Mouse (Mus musculus) liver, embryonic 12.5 days (tissue): ENCODE measurements at regions not wholly inside any gene's neighbourhood (a gene's known extent, or its start where the extent isn't known, plus 50 kb on each side); places are given as distances from the start of the nearest gene placed in this dataset.
"Not testable (repeated sequence)": the region's sequence is repeated elsewhere in the genome, so short reads cannot be mapped to it uniquely, and the experiment has no call there.

Source experiments
- ATAC-seq: fragments of 200-750 bp; cut with Nextera tagmentation; 2 replicates; pipeline ENCODE4 v1.8.0; 2017; ENCODE audit warnings: moderate number of reproducible peaks, mild to moderate bottlenecking, moderate library complexity
- H3K27ac ChIP-seq: fragments of 300-500 bp; sonication (generic); 2 replicates; pipeline ENCODE4 v1.5.1; 2016; ENCODE audit warnings: mild to moderate bottlenecking
- H3K27me3 ChIP-seq: fragments of 300-500 bp; sonication (generic); replicated peaks from 2 replicates; pipeline ENCODE4 v1.6.1; 2016; ENCODE audit warnings: mild to moderate bottlenecking, moderate library complexity
- H3K36me3 ChIP-seq: fragments of 300-500 bp; sonication (generic); 2 replicates; pipeline ENCODE4 v1.6.1; 2016; ENCODE audit warnings: mild to moderate bottlenecking, moderate library complexity
- H3K4me1 ChIP-seq: fragments of 300-500 bp; sonication (generic); 2 replicates; pipeline ENCODE4 v1.6.1; 2016
- H3K4me2 ChIP-seq: fragments of 300-500 bp; sonication (generic); 2 replicates; pipeline ENCODE4 v1.6.1; 2016; ENCODE audit warnings: mild to moderate bottlenecking, moderate library complexity
- H3K4me3 ChIP-seq: fragments of 300-500 bp; sonication (generic); 2 replicates; pipeline ENCODE4 v1.5.1; 2016; ENCODE audit warnings: mild to moderate bottlenecking, moderate library complexity
- H3K9ac ChIP-seq: fragments of 300-500 bp; sonication (generic); 2 replicates; pipeline ENCODE4 v1.6.1; 2016; ENCODE audit warnings: mild to moderate bottlenecking, moderate library complexity
- H3K9me3 ChIP-seq: fragments of 300-500 bp; sonication (generic); replicated peaks from 2 replicates; pipeline ENCODE4 v1.6.1; 2016; ENCODE audit warnings: mild to moderate bottlenecking, moderate library complexity
- WGBS: fragments of 180-500 bp; shearing (Covaris S2); methylation state at CpG from one replicate; pipeline ENCODE4 v1.1.7; 2016; ENCODE audit not compliant: insufficient replicate concordance; 5-methylcytosine and 5-hydroxymethylcytosine counted together

DNA sequence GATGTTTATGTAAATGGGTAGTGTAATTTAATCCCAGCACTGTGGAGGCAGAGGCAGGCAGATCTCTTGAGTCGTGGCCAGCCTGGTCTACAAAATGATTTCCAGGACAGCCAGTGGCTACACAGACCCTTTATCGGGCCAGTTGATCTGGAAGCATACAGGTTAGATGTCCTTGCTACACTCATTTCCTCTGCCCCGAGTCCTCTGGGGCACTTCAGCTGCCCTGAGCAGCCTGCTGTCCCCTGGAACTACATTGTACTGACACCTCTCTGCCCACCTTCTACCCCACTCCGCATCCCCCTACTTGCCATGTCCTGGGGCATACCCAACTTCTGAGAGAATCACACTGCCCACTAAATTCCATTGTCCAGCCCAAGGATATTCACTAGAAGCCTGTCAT is 60.6 kb upstream of the Helt start:
- H3K27me3 ChIP-seq = no peaks in the 10 kb centered on the region
- H3K36me3 ChIP-seq = no peaks in the 10 kb centered on the region
- 69% methylated on average over 4 of the region's 4 CpGs for WGBS
- 0 out of 2 replicates have a peak, but pooled peaks cover 4% of the 10 kb centered on the region for H3K9me3 ChIP-seq
- H3K27ac ChIP-seq = no peak overlapping the region
- H3K4me1 ChIP-seq = no peaks in the 10 kb centered on the region
- H3K4me2 ChIP-seq = no peak overlapping the region
- no peak overlapping the region for H3K9ac ChIP-seq
- H3K4me3 ChIP-seq = no peak overlapping the region
- no peak for ATAC-seq

DNA sequence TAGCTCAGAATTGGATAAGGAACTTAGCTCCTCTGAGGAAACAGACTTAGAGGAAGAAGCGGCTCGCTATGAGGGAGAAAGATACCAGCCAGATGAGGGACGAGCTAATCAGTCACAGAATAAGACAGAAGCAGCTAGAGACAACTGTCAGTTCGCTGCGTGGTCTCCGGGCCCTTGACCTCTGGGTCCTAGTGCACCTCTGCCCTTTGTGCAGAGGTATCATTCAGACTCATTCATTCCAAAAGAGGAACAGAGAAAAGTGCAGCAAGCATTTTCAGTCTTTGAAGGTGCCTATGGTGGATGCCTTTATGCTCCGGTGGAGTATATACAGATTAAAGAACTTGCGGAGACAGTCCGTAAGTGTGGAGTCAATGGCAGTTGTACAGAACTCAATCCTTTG is 63.5 kb upstream of the Helt start:
- H3K9me3 ChIP-seq, H3K27me3 ChIP-seq, ATAC-seq, H3K36me3 ChIP-seq, H3K4me2 ChIP-seq, H3K9ac ChIP-seq, H3K27ac ChIP-seq, H3K4me3 ChIP-seq, H3K4me1 ChIP-seq: not testable (repeated sequence)
- WGBS = 72% methylated on average over 9 of the region's 9 CpGs

DNA sequence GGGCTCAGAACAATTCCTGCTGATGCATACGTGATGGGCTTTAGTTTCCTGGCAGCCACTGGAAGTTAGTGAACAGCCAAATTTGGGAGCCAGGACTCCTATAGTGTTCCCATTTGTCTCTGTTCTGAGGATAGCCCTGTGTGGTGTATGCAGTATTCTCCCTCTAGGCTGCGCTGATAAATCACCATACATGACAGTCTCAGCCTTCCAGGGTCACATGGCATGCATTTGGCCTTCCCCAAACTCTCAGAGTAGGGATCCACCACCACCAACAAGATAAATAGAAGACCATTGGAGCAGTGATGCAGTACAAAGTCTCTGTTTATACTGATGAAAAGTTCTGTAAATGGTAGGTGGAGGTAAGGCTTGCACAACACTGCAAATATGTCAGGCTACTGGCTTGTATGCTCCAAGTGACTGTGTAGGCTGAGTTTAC is 68.4 kb upstream of the Helt start:
- Histone ChIP-seq H3K9me3 (no peaks in the 10 kb centered on the region), H3K4me3 (no peak overlapping the region), H3K36me3 (no peaks in the 10 kb centered on the region), H3K9ac (no peak overlapping the region), H3K4me1 (no peaks in the 10 kb centered on the region), H3K27me3 (no peaks in the 10 kb centered on the region), H3K4me2 (no peak overlapping the region), H3K27ac (no peak overlapping the region)
- ATAC-seq = peak; percentile 84
- 65% methylated on average over 2 of the region's 2 CpGs for WGBS

DNA sequence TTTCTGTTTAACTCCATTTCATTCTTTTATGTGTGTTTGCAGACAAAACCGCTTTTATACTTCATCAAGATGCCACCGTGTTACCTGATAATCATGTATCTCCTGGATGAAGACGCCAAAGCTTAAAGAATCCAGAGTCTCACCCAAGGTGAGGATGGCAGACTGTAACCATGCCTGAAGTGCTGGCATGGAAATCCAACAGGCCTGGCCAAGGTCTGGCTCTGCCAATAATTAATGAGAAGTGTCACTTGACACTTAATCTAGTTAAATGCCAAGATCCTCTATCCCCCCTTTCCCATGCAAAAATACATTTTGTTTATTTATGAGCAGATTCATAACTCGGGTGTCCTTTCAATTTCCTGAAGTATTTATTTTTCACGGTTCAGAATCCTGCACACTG is 71.2 kb upstream of the Helt start:
- H3K9ac ChIP-seq = no peak overlapping the region

DNA sequence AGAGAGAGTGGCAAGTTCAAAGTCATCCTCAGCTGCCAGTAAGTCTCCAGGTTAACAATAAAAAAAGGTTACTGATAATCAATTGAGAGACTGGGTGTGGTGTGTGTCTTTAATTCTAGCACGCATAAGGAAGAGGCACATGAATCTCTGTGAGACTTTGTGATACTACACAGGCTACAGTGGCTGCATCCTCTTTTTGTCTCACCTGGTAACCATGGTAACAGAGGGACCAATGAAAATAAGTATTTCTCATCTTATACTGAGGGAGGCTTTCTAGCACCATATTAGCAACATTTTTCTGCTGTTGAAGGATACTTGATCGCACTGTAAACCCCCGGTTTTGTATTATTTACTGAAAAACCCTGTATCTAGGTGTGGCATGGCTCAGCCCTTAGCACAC is 72.7 kb upstream of the Helt start:
- no peak for ATAC-seq
- Histone ChIP-seq H3K4me1 (no peaks in the 10 kb centered on the region), H3K9me3 (no peaks in the 10 kb centered on the region), H3K4me2 (no peak overlapping the region), H3K27ac (no peak overlapping the region), H3K4me3 (no peak overlapping the region), H3K27me3 (no peaks in the 10 kb centered on the region), H3K36me3 (no peaks in the 10 kb centered on the region), H3K9ac (no peak overlapping the region)
- 68% methylated on average over 3 of the region's 3 CpGs for WGBS

More for the DNA sequence above, 71.2 kb upstream of the Helt start:
- H3K4me3 ChIP-seq = no peak overlapping the region
- no peaks in the 10 kb centered on the region for H3K36me3 ChIP-seq
- ATAC-seq = no peak
- H3K27ac ChIP-seq = no peak overlapping the region
- H3K9me3 ChIP-seq = no peaks in the 10 kb centered on the region
- no peak overlapping the region for H3K4me2 ChIP-seq
- WGBS = 67% methylated on average over 5 of the region's 5 CpGs
- no peaks in the 10 kb centered on the region for H3K27me3 ChIP-seq
- H3K4me1 ChIP-seq = no peaks in the 10 kb centered on the region

DNA sequence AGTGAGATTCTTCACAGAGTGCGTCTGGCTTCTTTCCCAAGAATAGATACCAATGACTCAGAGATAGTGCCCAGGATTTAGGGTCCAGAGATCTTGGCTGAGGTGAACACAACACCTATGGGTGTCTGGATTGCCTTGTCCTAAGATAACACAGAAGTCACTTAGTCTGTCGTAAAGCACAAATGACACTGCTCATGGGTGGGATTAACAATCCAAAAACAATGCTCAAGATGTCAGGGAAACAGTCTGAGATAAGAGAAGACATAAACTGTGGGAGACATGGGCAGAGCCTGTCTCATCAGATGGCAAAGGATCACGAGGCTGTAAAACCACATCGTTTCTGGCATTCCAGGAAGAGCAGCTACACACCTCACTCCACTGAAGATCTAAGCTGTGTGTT is 79.6 kb upstream of the Helt start:
- Histone ChIP-seq H3K4me1 (no peaks in the 10 kb centered on the region), H3K9me3 (no peaks in the 10 kb centered on the region), H3K9ac (no peak overlapping the region), H3K4me3 (no peak overlapping the region), H3K4me2 (no peak overlapping the region), H3K27ac (no peak overlapping the region), H3K36me3 (no peaks in the 10 kb centered on the region), H3K27me3 (no peaks in the 10 kb centered on the region)
- WGBS = 43% methylated on average over 4 of the region's 4 CpGs
- no peak for ATAC-seq

DNA sequence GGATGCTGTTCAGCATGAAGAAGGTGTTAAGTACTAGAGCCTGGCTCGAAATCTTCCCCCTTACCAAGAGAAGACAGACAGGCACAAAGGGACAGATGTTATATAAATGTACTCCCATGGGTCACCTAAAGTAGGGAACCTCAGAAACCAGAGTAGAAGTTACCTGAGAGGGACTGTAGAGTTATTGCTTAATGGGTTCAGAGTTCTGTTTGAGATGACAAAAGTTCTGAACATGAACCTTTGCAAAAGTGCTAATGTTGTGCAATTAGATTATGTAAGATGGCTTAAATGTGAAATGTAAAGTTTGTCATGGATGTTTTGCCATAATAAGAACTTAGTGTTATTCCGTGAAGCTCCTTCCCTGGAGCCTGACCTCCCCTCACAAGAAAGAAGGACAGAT is 81.5 kb upstream of the Helt start:
- no peak overlapping the region for H3K4me2 ChIP-seq
- 47% methylated on average over 2 of the region's 2 CpGs for WGBS
- no peak overlapping the region for H3K4me3 ChIP-seq
- H3K9me3 ChIP-seq = no peaks in the 10 kb centered on the region
- no peak overlapping the region for H3K9ac ChIP-seq
- no peaks in the 10 kb centered on the region for H3K36me3 ChIP-seq
- no peaks in the 10 kb centered on the region for H3K4me1 ChIP-seq
- H3K27ac ChIP-seq = no peak overlapping the region
- no peaks in the 10 kb centered on the region for H3K27me3 ChIP-seq
- ATAC-seq = no peak

DNA sequence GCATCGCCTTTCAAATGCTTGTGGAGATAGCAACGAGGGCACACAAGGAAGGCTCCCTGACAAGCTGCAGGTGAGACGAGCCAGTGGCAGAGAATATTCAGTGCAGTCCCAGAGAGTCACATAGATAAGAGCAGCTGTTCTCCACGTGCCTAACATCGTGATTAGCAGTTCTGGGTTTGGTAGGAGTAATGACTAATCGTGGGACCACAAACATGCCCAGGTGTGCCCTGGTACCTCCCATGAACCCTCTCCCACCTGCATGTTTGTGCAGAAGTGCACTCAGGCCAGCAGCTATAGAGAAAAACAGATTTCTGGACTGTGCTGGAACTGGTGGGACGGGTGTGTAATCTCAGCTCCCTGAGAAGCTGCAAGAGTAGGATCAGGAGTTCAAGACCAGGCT is 85.9 kb upstream of the Acsl1 start:
- H3K27ac ChIP-seq = no peak overlapping the region
- H3K4me2 ChIP-seq = no peak overlapping the region
- no peak overlapping the region for H3K9ac ChIP-seq
- no peak overlapping the region for H3K4me3 ChIP-seq
- no peaks in the 10 kb centered on the region for H3K36me3 ChIP-seq
- H3K9me3 ChIP-seq = no peaks in the 10 kb centered on the region
- H3K27me3 ChIP-seq = no peaks in the 10 kb centered on the region
- WGBS = 54% methylated on average over 7 of the region's 7 CpGs
- ATAC-seq = no peak
- H3K4me1 ChIP-seq = no peaks in the 10 kb centered on the region

DNA sequence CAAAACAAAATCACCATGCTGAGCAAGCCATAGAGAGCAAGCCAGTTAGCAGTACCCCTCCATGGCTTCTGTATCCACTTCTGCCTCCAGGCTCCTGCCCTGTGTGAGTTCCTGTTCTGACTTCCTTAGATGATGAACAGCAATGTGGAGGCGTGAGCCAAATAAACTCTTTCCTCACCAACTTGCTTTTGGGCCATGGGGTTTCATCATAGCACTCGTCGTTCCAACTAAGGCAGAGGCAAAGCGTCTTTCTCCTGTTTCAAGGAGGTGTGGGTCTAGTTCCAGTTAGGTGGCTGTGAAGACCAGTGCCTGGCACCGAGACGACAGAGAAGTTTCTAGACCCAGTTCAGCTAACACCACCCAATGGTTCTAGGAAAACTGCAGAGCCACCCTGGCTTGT is 85.0 kb upstream of the Acsl1 start:
- H3K9ac ChIP-seq = no peak overlapping the region
- WGBS = 76% methylated on average over 6 of the region's 6 CpGs
- H3K9me3 ChIP-seq = no peaks in the 10 kb centered on the region
- H3K4me1 ChIP-seq = no peaks in the 10 kb centered on the region
- no peak overlapping the region for H3K4me3 ChIP-seq
- no peak overlapping the region for H3K27ac ChIP-seq
- ATAC-seq = no peak
- H3K4me2 ChIP-seq = no peak overlapping the region
- H3K27me3 ChIP-seq = no peaks in the 10 kb centered on the region
- H3K36me3 ChIP-seq = no peaks in the 10 kb centered on the region

DNA sequence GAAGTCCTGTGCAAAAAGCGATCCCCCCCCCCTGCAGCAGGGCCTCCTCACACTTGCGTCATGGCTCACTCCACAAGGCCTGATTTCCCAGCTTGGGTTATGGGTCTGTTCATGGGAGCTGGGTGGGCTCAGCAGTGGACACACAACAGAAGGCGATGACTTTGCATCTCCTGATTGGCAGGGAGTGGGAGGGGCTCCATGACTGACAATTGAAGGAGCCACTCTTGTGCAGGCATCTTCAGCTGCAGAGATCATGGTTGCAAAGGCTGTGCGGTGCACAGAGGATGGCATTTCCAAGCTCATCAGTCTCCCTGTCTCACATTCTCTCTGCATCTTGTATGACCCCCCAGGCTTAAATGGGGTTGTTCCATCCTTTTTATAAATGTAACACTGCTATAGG is 84.3 kb upstream of the Acsl1 start:
- 70% methylated on average over 4 of the region's 4 CpGs for WGBS
- Histone ChIP-seq H3K9ac (no peak overlapping the region), H3K4me3 (no peak overlapping the region), H3K9me3 (no peaks in the 10 kb centered on the region), H3K27ac (peak overlapping the region; percentile 40; the same call in 1 of the 2 replicates), H3K4me2 (no peak overlapping the region), H3K4me1 (no peaks in the 10 kb centered on the region), H3K27me3 (no peaks in the 10 kb centered on the region), H3K36me3 (no peaks in the 10 kb centered on the region)
- ATAC-seq = peak; percentile 59; the same call in 1 of the 2 replicates

DNA sequence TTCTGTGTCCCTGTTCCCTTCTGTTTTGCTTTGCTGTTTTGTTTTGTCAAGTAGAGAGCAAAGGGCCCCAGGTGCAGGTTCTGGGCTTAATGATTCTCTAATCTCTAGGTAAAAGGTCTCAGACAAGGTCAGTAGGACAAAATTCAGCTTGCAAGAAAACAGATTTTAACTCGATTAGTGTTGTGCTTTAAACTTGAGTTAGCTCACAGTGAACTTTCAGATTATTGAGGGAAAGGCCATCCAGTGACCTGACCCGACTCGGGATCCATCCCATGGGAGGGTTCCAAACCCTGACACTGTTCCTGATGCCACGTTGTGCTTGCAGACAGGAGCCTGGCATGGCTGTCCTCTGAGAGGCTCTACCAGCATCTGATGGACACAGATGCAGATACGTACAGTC is 83.8 kb upstream of the Acsl1 start:
- Histone ChIP-seq H3K4me1 (no peaks in the 10 kb centered on the region), H3K4me2 (no peak overlapping the region), H3K4me3 (no peak overlapping the region), H3K27ac (peak overlapping the region; percentile 52), H3K36me3 (no peaks in the 10 kb centered on the region), H3K9me3 (no peaks in the 10 kb centered on the region), H3K9ac (no peak overlapping the region), H3K27me3 (no peaks in the 10 kb centered on the region)
- ATAC-seq = peak; percentile 32; the same call in 1 of the 2 replicates
- WGBS = 54% methylated on average over 5 of the region's 5 CpGs

DNA sequence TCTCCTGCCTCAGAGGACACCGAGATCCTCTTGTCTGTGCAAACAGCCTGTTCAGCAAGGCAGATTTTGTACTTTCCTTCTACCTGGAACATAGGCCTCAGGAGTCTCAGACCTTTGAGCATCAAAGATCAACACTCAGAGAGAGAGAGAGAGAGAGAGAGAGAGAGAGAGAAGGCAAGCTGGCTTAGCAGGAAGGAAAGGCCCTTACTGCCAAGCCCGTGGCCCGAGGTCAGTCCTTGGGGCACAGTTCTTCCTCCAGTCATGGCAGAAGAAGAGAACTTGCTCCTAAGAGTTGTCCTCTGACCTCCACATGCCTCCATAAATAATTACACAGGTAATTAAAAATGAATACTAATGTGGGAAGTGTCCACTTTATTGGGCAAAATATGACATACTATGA is 82.4 kb upstream of the Acsl1 start:
- no peaks in the 10 kb centered on the region for H3K36me3 ChIP-seq
- no peak overlapping the region for H3K9ac ChIP-seq
- ATAC-seq = no peak
- H3K27ac ChIP-seq = no peak overlapping the region
- no peaks in the 10 kb centered on the region for H3K4me1 ChIP-seq
- H3K9me3 ChIP-seq = no peaks in the 10 kb centered on the region
- H3K4me2 ChIP-seq = no peak overlapping the region
- 59% methylated on average over 3 of the region's 3 CpGs for WGBS
- H3K4me3 ChIP-seq = no peak overlapping the region
- no peaks in the 10 kb centered on the region for H3K27me3 ChIP-seq

DNA sequence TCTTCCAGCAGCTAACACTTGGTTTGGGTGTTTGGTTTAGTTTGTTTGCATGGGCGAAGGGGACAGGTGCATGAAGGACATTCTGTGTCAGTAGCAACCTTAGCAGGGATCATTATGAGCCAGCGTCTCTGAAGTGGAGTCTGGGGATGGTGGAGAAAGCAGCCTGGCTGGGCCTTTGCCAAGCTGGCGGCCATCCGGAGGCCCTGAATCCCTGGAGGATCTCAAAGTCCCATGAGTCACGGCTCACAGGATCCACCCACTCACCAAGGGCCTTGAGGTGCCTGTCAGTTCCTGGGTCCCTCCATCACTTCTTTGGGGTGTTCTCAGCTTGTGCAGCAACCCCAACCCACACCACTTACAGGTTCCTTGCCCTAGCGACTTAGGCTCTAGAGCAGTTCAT is 80.4 kb upstream of the Acsl1 start:
- H3K9me3 ChIP-seq = no peaks in the 10 kb centered on the region

More for the DNA sequence above, 80.4 kb upstream of the Acsl1 start:
- no peak for ATAC-seq
- Histone ChIP-seq H3K36me3 (no peaks in the 10 kb centered on the region), H3K4me3 (no peak overlapping the region), H3K4me1 (no peaks in the 10 kb centered on the region), H3K27ac (no peak overlapping the region), H3K9ac (no peak overlapping the region), H3K4me2 (no peak overlapping the region), H3K27me3 (no peaks in the 10 kb centered on the region)
- 76% methylated on average over 6 of the region's 6 CpGs for WGBS
